Mouse (Mus musculus) CH12F3 (cell line): Measurements from ENCODE around the gene Smoc1.

Source experiments
- in situ Hi-C: fragments of 300-500 bp; cut with MboI; formaldehyde crosslinking; loops from 2 replicates; pipeline ENCODE4 v1.14.3; 2020; ENCODE audit warnings: low sequenced_read_pairs

The Smoc1 gene

GRCm38 (mm10) chr12:81205619-81206560 is 179.3 kb downstream of the Smoc1 start:
- in situ Hi-C loops, result loop anchor here (10.0 kb wide), 1 partner anchor 199 kb away; no protein-coding TSS in a partner anchor

GRCm38 (mm10) chr12:81208559-81208958 is 182.0 kb downstream of the Smoc1 start:
- in situ Hi-C loops, result loop anchor here (10.0 kb wide), 1 partner anchor 196 kb away; no protein-coding TSS in a partner anchor

- in situ Hi-C loops, result no loop called here
Observed at GRCm38 (mm10) chr12:81219339-81219738, 192.7 kb downstream of the Smoc1 start.

GRCm38 (mm10) chr12:81223276-81223675 is 196.7 kb downstream of the Smoc1 start:
- in situ Hi-C loops, result no loop called here

GRCm38 (mm10) chr12:81224843-81225242 is 198.2 kb downstream of the Smoc1 start:
- in situ Hi-C loops, result no loop called here

GRCm38 (mm10) chr12:81225966-81226577 is 199.5 kb downstream of the Smoc1 start:
- in situ Hi-C loops, result no loop called here

- in situ Hi-C loops, result no loop called here
Observed at GRCm38 (mm10) chr12:81226590-81226989, 200.0 kb downstream of the Smoc1 start.

- in situ Hi-C loops, result no loop called here
Observed at GRCm38 (mm10) chr12:81227767-81228460, 201.3 kb downstream of the Smoc1 start.

- in situ Hi-C loops, result no loop called here
Observed at GRCm38 (mm10) chr12:81233746-81234380, 207.3 kb downstream of the Smoc1 start.

- in situ Hi-C loops, result no loop called here
Observed at GRCm38 (mm10) chr12:81235456-81236330, 209.1 kb downstream of the Smoc1 start.
